Mouse (Mus musculus): ENCODE results near the gene Map3k9. TPM values are rescaled to one million over a fixed set of nuclear protein-coding genes. Genes with fewer than 3 reads are reported as not detected.

Gene Map3k9
- polyA plus RNA-seq, 1 experiment, result 0.29 TPM

DNA sequence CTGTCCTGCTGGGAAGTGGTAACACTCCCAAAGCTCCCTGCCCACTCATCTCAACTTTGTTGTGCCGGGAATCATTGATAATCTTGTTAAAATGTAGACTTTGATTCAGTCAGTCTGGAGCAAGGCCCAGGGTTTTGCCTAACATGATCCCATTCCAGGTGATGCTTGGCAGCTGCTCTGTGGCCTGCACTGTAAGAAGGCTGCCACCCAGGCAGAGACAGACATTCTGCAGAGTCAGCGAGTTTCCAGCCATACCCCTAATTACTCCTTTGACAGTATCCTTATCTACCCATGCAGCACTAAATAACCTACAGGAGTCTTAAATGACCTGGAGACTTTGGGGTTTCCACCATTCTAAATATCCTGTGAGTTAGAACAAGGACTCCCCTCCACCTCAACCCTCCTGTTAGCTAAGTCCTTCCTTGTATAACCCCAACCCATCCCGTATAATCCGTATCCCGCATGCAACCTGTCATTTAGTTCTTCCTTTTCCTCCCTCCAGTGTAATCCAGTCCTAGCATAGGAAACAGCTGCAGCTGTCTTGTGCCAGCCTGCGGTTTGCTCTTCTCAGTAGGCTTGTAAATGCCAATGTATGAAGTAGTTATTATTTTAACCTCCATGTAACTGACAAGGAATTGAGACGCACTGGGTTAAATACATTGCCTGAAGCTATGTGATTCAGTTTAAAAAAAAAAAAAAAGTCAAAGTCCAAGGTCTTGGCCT is 101.0 kb downstream of the Map3k9 start:
- Histone ChIP-seq H3ac (ENCODE audit: control insufficient read depth, insufficient read length, low read depth) (no peak overlapping the region), H3K79me3 (ENCODE audit: low read depth) (no peaks in the 10 kb centered on the region), H3K27me3 (ENCODE audit: control insufficient read depth, insufficient read depth, insufficient read length) (no peaks in the 10 kb centered on the region), H3K79me2 (ENCODE audit: control insufficient read depth, insufficient read depth) (no peaks in the 10 kb centered on the region), H3K36me3 (ENCODE audit: control insufficient read depth, insufficient read depth) (no peaks in the 10 kb centered on the region), H3K4me3 (ENCODE audit: insufficient read depth, poor library complexity, severe bottlenecking) (no peak overlapping the region)
- TF ChIP-seq MAX (IDR thresholded peaks at IDR 0.05), result no peak
- no peak for TF ChIP-seq FOSL1 (IDR thresholded peaks at IDR 0.05; ENCODE audit: insufficient read depth, low read length, poor library complexity, severe bottlenecking)
- no peak for TF ChIP-seq CEBPB (IDR thresholded peaks at IDR 0.05; ENCODE audit: low read depth)
- TF ChIP-seq MYOD1 (IDR thresholded peaks at IDR 0.05; ENCODE audit: control insufficient read depth, insufficient read length, low read depth), result peak; percentile 95

GRCm38 (mm10) chr12:81675557-81675956 is 105.4 kb downstream of the Map3k9 start:
- no peaks in the 10 kb centered on the region for H3K27me3 ChIP-seq (ENCODE audit: control insufficient read depth, insufficient read depth, insufficient read length)
- H3ac ChIP-seq (ENCODE audit: control insufficient read depth, insufficient read length, low read depth), result no peak overlapping the region
- H3K4me3 ChIP-seq (ENCODE audit: insufficient read depth, poor library complexity, severe bottlenecking), result no peak overlapping the region
- no peaks in the 10 kb centered on the region for H3K79me3 ChIP-seq (ENCODE audit: low read depth)
- TF ChIP-seq CTCF (IDR thresholded peaks at IDR 0.05; ENCODE audit: control insufficient read depth, insufficient read depth, insufficient read length) (no peak), MYOD1 (IDR thresholded peaks at IDR 0.05; ENCODE audit: control insufficient read depth, insufficient read length, low read depth) (no peak), FOSL1 (IDR thresholded peaks at IDR 0.05; ENCODE audit: insufficient read depth, low read length, poor library complexity, severe bottlenecking) (no peak), CEBPB (IDR thresholded peaks at IDR 0.05; ENCODE audit: low read depth) (no peak), USF1 (IDR thresholded peaks at IDR 0.05; ENCODE audit: low read depth) (no peak), MYOG (IDR thresholded peaks at IDR 0.05; ENCODE audit: control insufficient read depth, extremely low read depth, insufficient read length) (no peak), MAX (IDR thresholded peaks at IDR 0.05) (no peak)
- H3K36me3 ChIP-seq (ENCODE audit: control insufficient read depth, insufficient read depth), result no peaks in the 10 kb centered on the region
- no peaks in the 10 kb centered on the region for H3K79me2 ChIP-seq (ENCODE audit: control insufficient read depth, insufficient read depth)

Other genes with a start within 250 kb of the Map3k9 start
- gene Gm20498, start 248.3 kb downstream of the Map3k9 start, polyA plus RNA-seq (2012; fragmentation: generic; extraction: Trizol), result 30.2 TPM
- gene Synj2bp, start 248.3 kb downstream of the Map3k9 start, polyA plus RNA-seq (2012; fragmentation: generic; extraction: Trizol), result 9.2 TPM
- 0.04 TPM for gene Adam21, start 212.7 kb downstream of the Map3k9 start, polyA plus RNA-seq (2012; fragmentation: generic; extraction: Trizol)
- 34.4 TPM for gene Med6, start 186.2 kb downstream of the Map3k9 start, polyA plus RNA-seq (2012; fragmentation: generic; extraction: Trizol)
- 11.2 TPM for gene Ttc9, start 149.9 kb downstream of the Map3k9 start, polyA plus RNA-seq (2012; fragmentation: generic; extraction: Trizol)
- gene Pcnx, start 78.8 kb upstream of the Map3k9 start, polyA plus RNA-seq (2012; fragmentation: generic; extraction: Trizol), result 9.1 TPM